Mouse (Mus musculus): ENCODE results near the gene Tekt3. TPM values are rescaled to one million over a fixed set of nuclear protein-coding genes. Genes with fewer than 3 reads are reported as not detected.

Tekt3 gene
- total and polyA plus RNA-seq, 3 experiments: not detected

- Histone ChIP-seq H3K4me3 (ENCODE audit: control insufficient read depth in 1 of 2, insufficient read depth in 1 of 2, low read depth in 2 of 2, low read length in 2 of 2) (no peak overlapping the region), H3K9me3 (replicated peaks; ENCODE audit: insufficient read depth, low read length) (no peaks in the 10 kb centered on the region), H3K79me2 (ENCODE audit: control insufficient read depth, insufficient read depth, low read length, poor library complexity) (no peaks in the 10 kb centered on the region), H3K27ac (ENCODE audit: control insufficient read depth, low read depth, low read length) (no peak overlapping the region), H3K4me1 (ENCODE audit: control insufficient read depth in 1 of 2, insufficient read depth in 2 of 2, low read length in 2 of 2) (no peaks in the 10 kb centered on the region), H3K27me3 (ENCODE audit: control insufficient read depth in 1 of 2, insufficient read depth in 2 of 2, low read length in 2 of 2) (no peaks in the 10 kb centered on the region), H3K9ac (ENCODE audit: control insufficient read depth, low read depth, low read length, poor library complexity, severe bottlenecking) (no peak overlapping the region), H3K36me3 (ENCODE audit: control insufficient read depth in 1 of 2, insufficient read depth in 2 of 2, low read length in 2 of 2) (no peaks in the 10 kb centered on the region)
- DNase-seq (ENCODE audit: low read depth, low spot score): no peak
- TF ChIP-seq ETS1 (IDR thresholded peaks at IDR 0.05; ENCODE audit: low read depth, low read length): no peak
- TF ChIP-seq MAZ (IDR thresholded peaks at IDR 0.05; ENCODE audit: low read depth, low read length): no peak
- TF ChIP-seq ZC3H11A (IDR thresholded peaks at IDR 0.05; ENCODE audit: low read depth, low read length): no peak
- TF ChIP-seq POLR2AphosphoS2 (IDR thresholded peaks at IDR 0.05; ENCODE audit: low read length): no peak
- no peak for TF ChIP-seq TCF12 (IDR thresholded peaks at IDR 0.05; ENCODE audit: low read depth, low read length)
- no peak for TF ChIP-seq ZNF384 (IDR thresholded peaks at IDR 0.05; ENCODE audit: low read depth, low read length)
Observed at GRCm38 (mm10) chr11:63018083-63018622, 43.3 kb upstream of the Tekt3 start.

GRCm38 (mm10) chr11:63020633-63021032 is 40.8 kb upstream of the Tekt3 start:
- H3K79me2 ChIP-seq (ENCODE audit: control insufficient read depth, insufficient read depth, low read length, poor library complexity): no peaks in the 10 kb centered on the region
- DNase-seq (ENCODE audit: low read depth, low spot score): peak; percentile 4
- no peak overlapping the region for H3K27ac ChIP-seq (ENCODE audit: control insufficient read depth, low read depth, low read length)
- TF ChIP-seq MEF2A (IDR thresholded peaks at IDR 0.05; ENCODE audit: extremely low read depth, insufficient replicate concordance, low read depth, low read length, poor library complexity, severe bottlenecking): no peak
- TF ChIP-seq TAL1 (IDR thresholded peaks at IDR 0.05; ENCODE audit: low read length): no peak
- no peak for TF ChIP-seq JUND (IDR thresholded peaks at IDR 0.05; ENCODE audit: low read depth, low read length)
- no peak for TF ChIP-seq MAFK (IDR thresholded peaks at IDR 0.05; ENCODE audit: borderline replicate concordance, low read depth, low read length)
- TF ChIP-seq KAT2A (conservative IDR thresholded peaks at IDR 0.05; ENCODE audit: low read depth, low read length): no peak
- TF ChIP-seq MAX (IDR thresholded peaks at IDR 0.05; ENCODE audit: low read length): no peak
- no peak for TF ChIP-seq CHD1 (IDR thresholded peaks at IDR 0.05; ENCODE audit: low read depth, low read length)
- TF ChIP-seq RCOR1 (IDR thresholded peaks at IDR 0.05; ENCODE audit: low read depth, low read length): no peak
- TF ChIP-seq CHD2 (IDR thresholded peaks at IDR 0.05; ENCODE audit: low read length): no peak
- no peak for TF ChIP-seq E2F4 (IDR thresholded peaks at IDR 0.05; ENCODE audit: borderline replicate concordance, low read depth, low read length)
- no peak for TF ChIP-seq USF1 (IDR thresholded peaks at IDR 0.05; ENCODE audit: low read depth, low read length)
- TF ChIP-seq POLR2AphosphoS5 (IDR thresholded peaks at IDR 0.05; ENCODE audit: borderline replicate concordance, low read depth, low read length): no peak
- TF ChIP-seq BHLHE40 (IDR thresholded peaks at IDR 0.05; ENCODE audit: borderline replicate concordance, low read depth, low read length): no peak
- TF ChIP-seq GABPA (IDR thresholded peaks at IDR 0.05; ENCODE audit: low read depth, low read length): no peak
- TF ChIP-seq ZC3H11A (IDR thresholded peaks at IDR 0.05; ENCODE audit: low read depth, low read length): no peak
- no peak for TF ChIP-seq GATA1 (IDR thresholded peaks at IDR 0.05; ENCODE audit: low read depth, low read length)
- TF ChIP-seq TBP (IDR thresholded peaks at IDR 0.05; ENCODE audit: low read depth, low read length): no peak
- no peak for TF ChIP-seq UBTF (IDR thresholded peaks at IDR 0.05; ENCODE audit: borderline replicate concordance, insufficient read depth, low read depth, low read length)
- no peak for TF ChIP-seq ELF1 (IDR thresholded peaks at IDR 0.05; ENCODE audit: low read depth, low read length)
- TF ChIP-seq SIN3A (IDR thresholded peaks at IDR 0.05; ENCODE audit: low read length): no peak
- H3K27me3 ChIP-seq (ENCODE audit: control insufficient read depth in 1 of 2, insufficient read depth in 2 of 2, low read length in 2 of 2): no peaks in the 10 kb centered on the region
- no peak overlapping the region for H3K4me3 ChIP-seq (ENCODE audit: control insufficient read depth in 1 of 2, insufficient read depth in 1 of 2, low read depth in 2 of 2, low read length in 2 of 2)
- H3K36me3 ChIP-seq (ENCODE audit: control insufficient read depth in 1 of 2, insufficient read depth in 2 of 2, low read length in 2 of 2): no peaks in the 10 kb centered on the region
- H3K9me3 ChIP-seq (replicated peaks; ENCODE audit: insufficient read depth, low read length): no peaks in the 10 kb centered on the region
- H3K4me1 ChIP-seq (ENCODE audit: control insufficient read depth in 1 of 2, insufficient read depth in 2 of 2, low read length in 2 of 2): no peaks in the 10 kb centered on the region
- H3K9ac ChIP-seq (ENCODE audit: control insufficient read depth, low read depth, low read length, poor library complexity, severe bottlenecking): no peak overlapping the region

Measured in MEL (cell line).